Mouse (Mus musculus): Measurements from ENCODE around the gene Pml. TPM values are rescaled to one million over a fixed set of nuclear protein-coding genes. Genes with fewer than 3 reads are reported as not detected.
A peak's percentile ranks its signal among the peaks of the same experiment; 100 is the strongest.

Gene Pml
- total RNA-seq, 2 experiments from 2014 or later: 38.1 to 134 TPM

- ATAC-seq (replicated peaks; ENCODE audit: low FRiP score, low TSS enrichment, poor library complexity, severe bottlenecking): no peak
These were observed 43.6 kb downstream of the Pml start for GRCm38 (mm10) chr9:58206013-58206412.

GRCm38 (mm10) chr9:58204448-58205000, 45.1 kb downstream of the Pml start:
- ATAC-seq (replicated peaks; ENCODE audit: low FRiP score, low TSS enrichment, poor library complexity, severe bottlenecking): peak; percentile 84

GRCm38 (mm10) chr9:58203516-58204447, 45.8 kb downstream of the Pml start, which contains the start of the genes Islr and Islr2:
Islr (minus strand) TSS chr9:58204306.
Islr2 (minus strand) TSS chr9:58204319.
- peak; percentile 70 for ATAC-seq (replicated peaks; ENCODE audit: low FRiP score, low TSS enrichment, poor library complexity, severe bottlenecking)

- ATAC-seq (replicated peaks; ENCODE audit: low FRiP score, low TSS enrichment, poor library complexity, severe bottlenecking): no peak
These were observed 46.7 kb downstream of the Pml start for GRCm38 (mm10) chr9:58202676-58203453.

GRCm38 (mm10) chr9:58201861-58202549, 47.6 kb downstream of the Pml start:
- no peak for ATAC-seq (replicated peaks; ENCODE audit: low FRiP score, low TSS enrichment, poor library complexity, severe bottlenecking)

GRCm38 (mm10) chr9:58201091-58201842, 48.3 kb downstream of the Pml start:
- no peak for ATAC-seq (replicated peaks; ENCODE audit: low FRiP score, low TSS enrichment, poor library complexity, severe bottlenecking)

- no peak for ATAC-seq (replicated peaks; ENCODE audit: low FRiP score, low TSS enrichment, poor library complexity, severe bottlenecking)
These were observed 49.1 kb downstream of the Pml start for GRCm38 (mm10) chr9:58200270-58201090.

- no peak for ATAC-seq (replicated peaks; ENCODE audit: low FRiP score, low TSS enrichment, poor library complexity, severe bottlenecking)
These were observed 50.0 kb downstream of the Pml start for GRCm38 (mm10) chr9:58199381-58200269.

- ATAC-seq (replicated peaks; ENCODE audit: low FRiP score, low TSS enrichment, poor library complexity, severe bottlenecking): no peak
These were observed 50.7 kb downstream of the Pml start for GRCm38 (mm10) chr9:58198801-58199371.

- ATAC-seq (replicated peaks; ENCODE audit: low FRiP score, low TSS enrichment, poor library complexity, severe bottlenecking): peak; percentile 45
These were observed 51.5 kb downstream of the Pml start for GRCm38 (mm10) chr9:58197781-58198701.

GRCm38 (mm10) chr9:58196610-58197567, 52.7 kb downstream of the Pml start:
- ATAC-seq (replicated peaks; ENCODE audit: low FRiP score, low TSS enrichment, poor library complexity, severe bottlenecking): no peak

GRCm38 (mm10) chr9:58196141-58196540, 53.4 kb downstream of the Pml start:
- no peak for ATAC-seq (replicated peaks; ENCODE audit: low FRiP score, low TSS enrichment, poor library complexity, severe bottlenecking)

- ATAC-seq (replicated peaks; ENCODE audit: low FRiP score, low TSS enrichment, poor library complexity, severe bottlenecking): no peak
These were observed 53.9 kb downstream of the Pml start for GRCm38 (mm10) chr9:58195671-58196070.

GRCm38 (mm10) chr9:58194222-58194621, 55.4 kb downstream of the Pml start:
- ATAC-seq (replicated peaks; ENCODE audit: low FRiP score, low TSS enrichment, poor library complexity, severe bottlenecking): no peak

- ATAC-seq (replicated peaks; ENCODE audit: low FRiP score, low TSS enrichment, poor library complexity, severe bottlenecking): no peak
These were observed 65.1 kb downstream of the Pml start for GRCm38 (mm10) chr9:58184456-58184855.
